Mouse (Mus musculus) gastrocnemius, adult 2 months (tissue): ENCODE data around the gene Morc1. TPM values are rescaled to one million over a fixed set of nuclear protein-coding genes. Genes with fewer than 3 reads are reported as not detected.
A peak's percentile ranks its signal among the peaks of the same experiment; 100 is the strongest.

ENCODE experiments used
- DNase-seq: peaks from one replicate; pipeline ENCODE4 v3.0.0; 2022
- H3K27ac ChIP-seq: fragments of 200-600 bp; 2 replicates; pipeline ENCODE4 v1.8.1; 2022; ENCODE audit warnings: mild to moderate bottlenecking
- H3K4me3 ChIP-seq: fragments of 200-600 bp; 2 replicates; pipeline ENCODE4 v1.8.1; 2022; ENCODE audit warnings: mild to moderate bottlenecking, moderate library complexity
- CTCF ChIP-seq: fragments of 200-600 bp; IDR thresholded peaks from 2 replicates; pipeline ENCODE4 v1.8.1; 2022; ENCODE audit warnings: antibody characterized with exemption, mild to moderate bottlenecking, moderate library complexity
- intact Hi-C: fragments of 180-260 bp; cut with DNase I; formaldehyde crosslinking; loops from one replicate; pipeline ENCODE4 v1.15.1; 2025
- total RNA-seq, 2 experiments: library from RNA; stranded (reverse); gene quantifications; 2 replicates each; pipeline ENCODE4 v1.2.3; 2021

Morc1 gene
- total RNA-seq, 2 experiments from 2014 or later, result not detected

DNA sequence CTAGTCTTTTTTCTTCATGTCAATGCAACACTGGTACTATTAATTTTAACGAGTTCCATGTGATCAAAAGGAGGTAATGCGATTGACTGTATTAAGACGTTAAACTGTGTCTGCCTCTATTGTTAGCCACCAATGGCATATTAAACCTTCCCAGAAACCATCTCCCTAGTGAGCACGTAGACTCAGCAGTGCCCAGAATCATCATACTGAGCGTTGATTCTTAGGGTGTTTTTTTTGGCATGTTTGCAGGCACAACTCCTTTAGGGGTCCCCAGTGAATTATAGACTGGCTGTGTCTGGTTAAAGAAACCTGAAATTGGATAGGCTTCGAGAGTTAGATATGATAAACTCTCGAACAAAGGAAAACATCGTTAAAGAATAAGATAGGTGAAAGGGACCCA is 189.5 kb downstream of the Morc1 start:
- no peak for DNase-seq
- Histone ChIP-seq H3K27ac (no peak overlapping the region), H3K4me3 (no peak overlapping the region)
- TF ChIP-seq CTCF, result no peak
- intact Hi-C loops, result no loop called here

- Histone ChIP-seq H3K27ac (no peak overlapping the region), H3K4me3 (no peak overlapping the region)
- no peak for TF ChIP-seq CTCF
- DNase-seq, result no peak
- intact Hi-C loops, result no loop called here
Measured at GRCm38 (mm10) chr16:48621019-48621418, 190.0 kb downstream of the Morc1 start.

DNA sequence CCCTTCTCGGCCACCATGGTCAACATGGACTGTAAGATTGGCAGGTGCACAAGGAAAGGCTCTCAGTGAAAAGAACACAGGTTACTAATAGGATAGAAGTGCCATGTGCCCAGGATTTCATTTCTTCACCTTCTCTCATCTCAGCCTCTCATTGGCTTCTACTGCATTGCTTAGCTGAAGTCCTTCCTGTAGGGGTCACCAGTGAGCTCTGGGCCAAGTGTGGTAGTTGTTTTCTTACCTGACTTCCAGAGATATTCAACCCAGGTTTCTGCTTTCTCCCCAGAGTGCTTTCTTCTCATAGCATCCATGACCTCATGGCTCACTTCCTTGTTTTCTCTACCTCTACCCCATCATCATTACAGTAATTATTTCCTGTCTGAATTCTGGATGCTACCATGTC is 192.4 kb downstream of the Morc1 start:
- H3K4me3 ChIP-seq, result no peak overlapping the region
- intact Hi-C loops, result no loop called here
- DNase-seq, result no peak
- H3K27ac ChIP-seq, result no peak overlapping the region
- peak; percentile 17 for TF ChIP-seq CTCF

DNA sequence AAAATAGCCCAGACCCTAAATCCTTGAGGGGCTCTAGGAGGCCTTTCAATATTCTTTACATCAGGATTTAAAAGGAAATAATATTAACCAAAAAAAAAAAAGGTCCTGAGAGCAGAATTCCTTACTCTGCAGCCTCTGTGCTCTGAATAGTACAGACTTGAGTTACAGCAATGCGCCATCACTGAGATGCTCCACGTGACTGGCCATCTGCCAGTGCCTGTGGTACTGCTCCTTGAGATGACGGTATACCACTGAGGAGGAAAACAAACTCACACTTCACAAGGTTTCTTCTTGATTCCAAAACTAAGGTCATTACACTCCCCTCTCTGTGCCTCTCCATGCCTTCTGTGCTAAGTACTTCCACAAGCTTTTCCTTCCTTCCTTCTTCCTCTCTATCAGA is 195.1 kb downstream of the Morc1 start:
- Histone ChIP-seq H3K4me3 (no peak overlapping the region), H3K27ac (no peak overlapping the region)
- intact Hi-C loops, result no loop called here
- no peak for TF ChIP-seq CTCF
- no peak for DNase-seq

GRCm38 (mm10) chr16:48627296-48627695 is 196.3 kb downstream of the Morc1 start:
- intact Hi-C loops, result no loop called here
- no peak overlapping the region for H3K27ac ChIP-seq
- no peak for TF ChIP-seq CTCF
- H3K4me3 ChIP-seq, result no peak overlapping the region
- no peak for DNase-seq

- no peak for DNase-seq
- intact Hi-C loops, result no loop called here
- H3K27ac ChIP-seq, result no peak overlapping the region
- H3K4me3 ChIP-seq, result no peak overlapping the region
- no peak for TF ChIP-seq CTCF
Measured at GRCm38 (mm10) chr16:48629710-48630109, 198.7 kb downstream of the Morc1 start.

DNA sequence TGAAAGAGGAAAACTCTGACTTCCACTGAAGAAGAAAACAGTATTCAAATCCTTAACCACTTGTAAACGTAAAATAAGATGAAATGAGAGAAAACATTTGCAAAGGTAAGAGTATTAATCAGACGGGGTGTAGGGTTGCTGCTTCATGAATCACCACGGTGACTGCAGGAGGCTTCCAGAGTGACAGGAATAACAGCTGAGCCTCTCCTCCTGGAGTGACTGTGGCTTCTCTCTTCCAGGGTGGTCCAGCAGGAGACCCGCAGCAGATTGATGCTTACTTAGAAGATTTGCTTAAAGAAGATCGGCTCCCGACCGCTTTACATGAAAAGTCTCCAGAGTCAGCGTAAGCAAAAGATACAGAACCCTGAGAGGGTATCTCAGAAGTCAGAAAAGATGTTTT is 199.4 kb downstream of the Morc1 start:
- no peak for DNase-seq
- intact Hi-C loops, result no loop called here
- Histone ChIP-seq H3K4me3 (no peak overlapping the region), H3K27ac (no peak overlapping the region)
- TF ChIP-seq CTCF, result no peak

DNA sequence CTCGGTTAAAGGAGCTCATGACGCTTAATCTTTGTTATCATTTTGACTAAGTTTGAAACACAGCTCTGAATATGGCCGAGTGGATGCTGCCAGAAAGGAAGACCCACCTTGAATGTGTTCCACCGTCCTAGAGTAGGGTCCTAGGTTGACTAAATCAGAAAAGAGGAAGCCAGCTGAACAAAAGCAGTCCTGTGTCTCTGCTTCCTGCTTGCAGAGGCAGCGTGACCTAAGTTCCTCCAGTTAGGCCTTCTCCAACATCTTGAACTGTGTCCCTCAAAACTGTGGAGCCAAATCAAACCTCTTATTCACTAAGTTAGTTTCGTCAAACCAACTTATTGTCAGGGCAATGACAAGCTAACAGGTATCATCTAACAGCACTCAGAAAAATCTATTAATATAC is 201.3 kb downstream of the Morc1 start:
- Histone ChIP-seq H3K4me3 (no peak overlapping the region), H3K27ac (no peak overlapping the region)
- TF ChIP-seq CTCF, result no peak
- no peak for DNase-seq
- intact Hi-C loops, result no loop called here

GRCm38 (mm10) chr16:48646246-48646645 is 215.2 kb downstream of the Morc1 start:
- intact Hi-C loops, result no loop called here
- no peak for TF ChIP-seq CTCF
- Histone ChIP-seq H3K27ac (no peak overlapping the region), H3K4me3 (no peak overlapping the region)
- DNase-seq, result no peak

DNA sequence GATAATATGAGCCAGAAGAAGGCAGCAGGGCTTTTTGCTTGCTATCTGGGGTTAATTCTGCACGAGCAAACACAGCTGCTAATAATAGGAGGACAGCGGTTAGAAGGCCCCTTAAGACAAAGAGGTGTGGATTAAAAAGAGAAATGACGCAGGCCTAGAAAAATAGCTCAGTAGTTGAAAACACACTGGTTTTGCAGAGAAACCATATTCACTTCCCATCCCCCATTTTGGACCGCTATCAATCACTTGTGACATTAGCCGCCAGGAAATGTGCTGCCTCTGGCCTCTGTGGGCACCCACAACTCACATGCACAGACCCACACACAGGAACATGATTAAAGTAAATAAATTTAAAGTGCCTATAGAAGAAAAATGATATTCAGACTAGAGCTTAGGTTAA is 240.7 kb downstream of the Morc1 start:
- H3K27ac ChIP-seq, result no peak overlapping the region
- no peak for TF ChIP-seq CTCF
- H3K4me3 ChIP-seq, result no peak overlapping the region
- intact Hi-C loops, result no loop called here
- no peak for DNase-seq

DNA sequence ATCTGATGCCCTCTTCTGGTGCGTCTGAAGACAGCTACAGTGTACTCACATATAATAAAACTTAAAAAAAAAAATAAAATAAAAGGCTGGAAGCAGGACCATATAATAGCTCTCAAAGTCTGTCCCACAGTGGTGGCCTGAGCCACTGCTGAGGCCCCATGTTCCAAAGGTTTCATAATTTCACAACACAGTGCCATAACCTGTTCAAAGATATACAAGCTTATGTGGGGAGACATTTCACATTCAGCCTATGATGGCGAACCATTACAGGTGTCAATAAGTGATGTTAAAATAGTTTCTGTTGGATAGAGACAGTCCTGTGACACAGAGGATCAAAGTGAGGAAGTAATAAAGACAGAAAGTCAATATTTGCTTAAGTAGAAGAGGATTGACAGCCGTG is 241.6 kb downstream of the Morc1 start:
- intact Hi-C loops, result no loop called here
- no peak for DNase-seq
- H3K4me3 ChIP-seq, result no peak overlapping the region
- no peak for TF ChIP-seq CTCF
- no peak overlapping the region for H3K27ac ChIP-seq

GRCm38 (mm10) chr16:48675607-48676006 is 244.6 kb downstream of the Morc1 start:
- no peak overlapping the region; the same call in 1 of the 2 replicates for H3K4me3 ChIP-seq
- TF ChIP-seq CTCF, result peak; percentile 54
- no peak overlapping the region for H3K27ac ChIP-seq
- intact Hi-C loops, result no loop called here
- DNase-seq, result peak; percentile 75

DNA sequence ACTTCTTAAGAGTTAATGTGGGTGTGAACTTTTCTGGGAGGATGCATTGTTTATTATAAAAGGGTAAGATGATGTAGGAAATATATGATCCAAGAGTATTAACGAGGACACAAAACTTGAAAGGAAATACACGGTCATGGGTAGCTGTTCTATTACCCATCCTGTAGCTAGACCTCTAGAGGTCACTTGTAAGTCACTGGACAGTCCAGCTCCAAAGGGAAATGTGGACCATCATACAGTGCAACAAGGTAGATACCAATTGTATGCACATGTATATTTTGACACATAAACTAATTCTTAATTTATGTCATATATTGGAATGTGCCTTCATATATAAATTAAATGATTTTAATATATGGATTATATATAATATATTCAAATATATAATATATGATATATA is 245.2 kb downstream of the Morc1 start:
- intact Hi-C loops, result no loop called here
- DNase-seq, result no peak

DNA sequence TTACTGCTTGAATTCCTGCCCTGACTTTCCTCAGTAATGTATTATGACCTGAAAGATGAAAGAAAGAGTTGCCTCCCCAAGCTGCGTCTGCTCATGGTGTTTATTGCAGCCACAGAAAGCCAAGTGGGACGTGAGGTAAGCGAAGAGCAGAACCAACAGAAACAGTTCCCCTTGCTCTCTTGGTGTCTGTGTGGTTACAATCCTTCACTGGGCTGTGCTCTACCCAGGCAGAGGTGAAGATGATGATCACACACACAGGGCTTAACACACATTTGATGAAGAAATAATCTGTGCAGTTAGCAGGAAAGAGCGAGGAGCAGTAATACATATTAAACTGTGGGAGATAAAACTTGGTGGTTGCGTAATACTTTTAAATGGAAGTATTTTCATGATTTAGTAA is 246.3 kb downstream of the Morc1 start:
- TF ChIP-seq CTCF, result no peak
- no peak for DNase-seq
- intact Hi-C loops, result no loop called here

More for the DNA sequence above, 245.2 kb downstream of the Morc1 start:
- TF ChIP-seq CTCF, result no peak
- Histone ChIP-seq H3K4me3 (no peak overlapping the region), H3K27ac (no peak overlapping the region)

GRCm38 (mm10) chr16:48678029-48678428 is 247.0 kb downstream of the Morc1 start:
- Histone ChIP-seq H3K27ac (no peak overlapping the region), H3K4me3 (no peak overlapping the region)
- no peak for TF ChIP-seq CTCF
- intact Hi-C loops, result no loop called here
- no peak for DNase-seq

More for the DNA sequence above, 246.3 kb downstream of the Morc1 start:
- no peak overlapping the region for H3K27ac ChIP-seq
- no peak overlapping the region for H3K4me3 ChIP-seq

Other genes with a start within 250 kb of the Morc1 start
- not detected for gene Dppa4, start 147.5 kb upstream of the Morc1 start, total RNA-seq
- gene Dppa2, start 127.3 kb upstream of the Morc1 start, total RNA-seq, result not detected
- gene Gm5485, start 18.8 kb upstream of the Morc1 start, total RNA-seq, result not detected